Mouse (Mus musculus) right cerebral cortex, postnatal 36 days (tissue): Measurements from ENCODE around the gene Myh7.
"Not testable (repeated sequence)": the region's sequence is repeated elsewhere in the genome, so short reads cannot be mapped to it uniquely, and the experiment has no call there.

Source experiments
- DNase-seq, 2 experiments: peaks; one replicate each; pipeline ENCODE4 v3.0.0; 2022; ENCODE audit warnings: low spot score in 2 of 2, mixed read lengths in 1 of 2

Myh7 gene

DNA sequence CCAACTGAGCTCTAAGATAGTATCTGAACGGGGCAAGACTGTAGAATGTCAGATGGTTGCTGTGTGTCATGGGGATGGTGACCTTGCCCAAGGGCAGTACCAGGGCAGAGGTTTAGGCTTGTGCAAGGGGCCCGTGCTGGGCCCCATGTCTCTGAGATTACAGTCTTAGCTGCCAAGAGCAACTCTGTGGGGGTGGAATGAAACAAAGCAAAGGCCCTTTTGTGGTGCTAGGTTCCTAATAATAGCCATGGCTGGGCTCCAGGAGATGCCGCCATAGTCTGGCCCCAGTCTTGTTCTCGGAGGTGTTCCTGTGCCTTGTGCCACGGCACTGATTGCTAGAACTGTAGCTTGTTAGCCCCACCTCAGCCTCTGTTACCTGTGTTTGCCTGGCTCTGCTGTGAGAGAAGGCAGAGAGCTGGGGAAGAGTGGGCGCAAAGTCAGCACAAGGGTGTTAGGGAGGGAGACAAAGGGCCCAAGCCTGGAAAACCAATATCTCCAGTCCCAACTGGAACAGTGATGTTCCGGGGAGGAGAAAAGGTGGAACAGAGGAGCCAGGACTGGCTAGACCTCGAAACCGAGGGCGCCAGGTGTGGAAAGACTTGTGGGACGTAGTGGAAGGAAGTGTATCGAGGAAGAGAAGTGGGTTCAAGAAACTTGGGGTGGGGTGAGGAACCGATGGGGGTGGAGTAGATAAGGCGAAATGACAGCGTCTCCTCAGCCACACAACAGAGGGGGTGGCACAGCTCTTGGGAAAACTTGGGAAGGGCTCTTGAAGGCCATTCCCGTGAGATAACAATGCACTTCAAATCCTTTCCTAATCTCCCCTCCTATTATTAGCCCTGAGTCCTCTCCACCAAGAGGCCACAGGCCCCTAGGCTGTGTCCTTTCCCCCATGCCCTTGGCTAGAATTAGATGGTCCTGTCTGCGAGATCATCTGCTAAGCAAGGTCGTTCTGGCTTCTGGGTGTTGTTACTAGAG lies 9.7 kb upstream of the Myh7 start:
- DNase-seq = no peak

DNA sequence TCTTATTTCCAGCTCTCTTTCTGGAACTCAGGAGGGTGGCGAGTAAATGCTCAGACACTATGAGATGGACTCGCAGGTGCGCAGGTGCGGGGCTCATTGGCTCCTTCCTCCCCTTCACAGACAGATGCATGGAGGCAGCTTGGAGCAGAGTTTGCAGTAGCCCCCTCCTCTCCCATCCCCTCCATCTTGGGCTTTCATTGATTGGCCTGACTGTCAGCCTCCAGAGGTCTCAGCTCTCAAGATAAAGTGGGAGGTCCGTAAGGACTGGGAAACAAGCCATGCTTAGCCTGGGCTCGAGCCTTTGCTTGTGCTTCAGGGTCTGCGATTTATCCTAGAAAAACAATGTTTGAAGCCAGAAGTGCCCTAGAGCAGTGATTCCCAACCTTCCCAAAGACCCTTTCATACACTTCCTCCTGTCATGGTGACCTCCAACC lies 8.3 kb upstream of the Myh7 start:
- DNase-seq = no peak

DNA sequence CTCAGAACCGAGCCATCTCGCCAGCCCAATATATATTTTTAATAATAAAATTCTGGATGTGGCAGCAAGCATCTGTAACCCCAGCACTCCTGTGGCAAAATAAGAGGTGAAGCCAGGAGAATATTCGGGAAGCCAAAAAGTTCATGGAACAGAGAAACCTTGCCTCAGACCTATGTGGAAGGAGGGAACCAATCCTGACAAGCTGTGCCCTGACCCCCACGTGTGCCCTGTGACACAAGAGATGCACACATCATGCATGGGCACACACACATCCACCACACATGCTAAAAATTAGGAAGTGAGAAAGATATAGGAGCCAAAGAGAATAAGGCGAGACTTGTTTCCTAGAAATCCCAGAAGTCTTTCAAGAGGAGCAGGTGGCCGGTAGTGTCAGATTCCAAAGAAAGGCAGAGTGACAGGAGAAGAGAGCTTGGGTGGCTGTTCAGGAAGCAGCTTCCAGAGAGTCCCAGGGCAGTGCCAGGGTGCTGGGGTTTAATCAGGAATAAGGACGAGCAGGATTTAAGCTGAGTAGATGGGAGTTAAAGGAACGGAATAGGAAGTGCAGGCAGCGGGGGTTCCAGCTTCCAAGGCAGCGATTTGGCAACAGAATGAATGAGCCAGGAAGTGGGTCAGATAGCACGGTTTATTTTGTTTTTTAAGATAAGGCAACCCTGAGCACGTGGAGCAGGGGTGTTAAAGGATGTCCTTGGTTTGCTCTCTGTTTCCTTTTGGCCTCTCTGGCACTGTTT lies 7.7 kb upstream of the Myh7 start:
- no peak for DNase-seq

DNA sequence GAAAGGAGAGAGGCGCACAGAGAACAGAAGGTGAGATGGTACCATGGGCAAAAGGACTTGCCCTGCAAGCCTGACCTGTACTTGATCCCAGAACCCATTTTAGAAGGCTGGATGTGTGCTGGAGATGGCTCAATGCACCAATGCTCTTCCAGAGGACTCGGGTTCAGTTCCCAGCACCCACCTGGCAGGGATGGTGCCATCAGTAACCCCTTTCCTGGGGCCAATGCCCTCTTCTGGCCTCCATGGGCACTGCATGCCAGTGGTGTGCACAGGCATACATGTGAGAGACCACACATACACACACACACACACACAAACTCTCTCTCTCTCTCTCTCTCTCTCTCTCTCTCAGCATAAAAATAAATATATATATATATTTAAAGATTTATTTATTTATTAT lies 7.0 kb upstream of the Myh7 start:
- no peak for DNase-seq

DNA sequence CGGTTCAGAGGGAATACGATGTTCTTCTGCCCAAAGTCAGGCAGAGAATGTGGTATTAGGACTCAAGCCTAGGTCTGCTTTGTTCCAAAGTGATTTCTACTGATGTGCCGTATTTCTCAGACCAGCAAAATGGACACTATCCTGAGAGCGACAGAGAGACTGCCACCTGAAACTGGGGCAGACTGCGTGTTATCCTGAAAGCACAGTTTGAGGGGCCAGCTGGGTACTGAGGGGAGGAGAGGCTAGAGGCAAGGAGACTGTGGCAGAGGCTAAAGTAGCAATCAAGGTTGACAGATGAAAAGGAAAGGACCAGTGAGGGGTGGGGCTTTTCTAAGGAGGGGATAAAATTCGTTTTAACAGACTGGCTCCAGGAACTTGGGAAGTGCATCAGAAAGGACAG lies 6.4 kb upstream of the Myh7 start:
- no peak for DNase-seq

DNA sequence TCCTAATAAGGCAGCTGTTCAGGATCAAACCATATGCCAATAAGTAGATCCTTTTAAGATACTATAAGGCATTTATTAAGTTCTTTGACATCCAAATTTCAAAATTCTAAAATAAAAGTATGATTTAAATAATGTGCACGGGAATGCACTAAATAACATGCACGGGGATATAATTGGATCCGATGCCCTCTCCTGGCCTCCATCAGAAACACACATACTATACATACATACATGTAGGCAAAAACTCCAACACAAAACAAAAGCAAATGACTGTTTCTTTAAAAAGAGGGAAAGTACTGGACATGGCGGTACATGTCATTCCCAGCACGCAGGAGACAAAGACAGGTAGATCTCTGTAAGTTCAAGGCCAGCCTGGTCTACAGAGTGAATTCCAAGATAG lies 5.4 kb upstream of the Myh7 start:
- DNase-seq = not testable (repeated sequence)

DNA sequence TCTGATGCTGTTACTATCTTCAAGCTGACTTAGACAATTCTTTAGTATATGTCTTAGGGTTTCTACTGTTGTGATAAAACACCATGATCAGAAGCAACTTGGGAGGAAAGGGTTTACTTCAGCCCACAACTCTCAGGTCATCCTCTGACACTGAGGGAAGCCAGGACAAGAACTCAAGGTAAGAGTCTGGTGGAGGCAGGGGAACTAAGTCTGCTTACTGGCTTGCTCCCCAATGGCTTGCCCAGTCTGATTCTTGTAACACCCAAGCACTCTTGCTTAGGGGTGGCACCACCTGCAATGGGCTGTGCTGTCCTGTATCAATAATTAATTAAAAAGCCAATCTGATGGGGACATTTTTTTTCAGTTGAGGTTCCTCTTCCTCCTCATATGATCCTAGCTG lies 4.3 kb upstream of the Myh7 start:
- no peak for DNase-seq

DNA sequence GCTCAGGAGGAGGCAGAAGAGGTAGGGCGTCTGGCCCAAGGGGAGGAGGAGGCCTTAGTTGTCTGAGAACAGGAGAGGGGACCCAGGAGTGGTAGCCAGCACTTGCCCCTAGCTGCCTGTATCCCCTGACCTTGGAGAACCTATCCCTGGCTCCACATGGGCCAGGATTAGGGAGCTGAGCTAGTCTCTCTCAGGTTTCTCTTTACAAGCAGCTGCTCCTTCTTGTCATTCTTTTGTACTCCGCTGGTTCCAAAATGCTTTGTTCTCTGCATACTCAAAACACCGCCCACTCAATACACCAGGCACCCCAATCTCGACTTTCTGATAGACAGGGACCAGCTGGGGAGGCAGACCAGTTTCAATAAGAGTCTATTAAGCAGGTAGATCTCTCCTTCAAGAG lies 2.9 kb upstream of the Myh7 start:
- no peak for DNase-seq

DNA sequence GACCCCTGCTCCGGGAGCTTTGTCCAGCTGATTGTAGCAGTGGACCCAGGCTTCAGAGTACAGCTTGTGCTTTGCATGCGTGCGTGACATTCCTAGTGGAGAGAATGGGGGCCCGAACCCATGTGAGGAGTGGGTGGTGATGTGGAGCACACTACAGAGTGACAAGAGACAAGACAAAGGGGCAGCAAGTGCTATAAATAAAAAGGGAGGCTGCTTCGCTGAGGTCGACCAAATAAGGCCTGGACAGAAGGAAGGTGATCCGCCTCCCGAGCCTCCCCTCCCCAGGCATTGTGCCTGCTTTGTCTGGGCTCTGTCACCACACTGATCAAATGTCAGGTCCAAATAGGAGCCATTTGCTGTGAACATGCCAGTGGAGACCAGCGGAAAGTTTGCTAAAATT lies 2.4 kb upstream of the Myh7 start:
- no peak for DNase-seq

DNA sequence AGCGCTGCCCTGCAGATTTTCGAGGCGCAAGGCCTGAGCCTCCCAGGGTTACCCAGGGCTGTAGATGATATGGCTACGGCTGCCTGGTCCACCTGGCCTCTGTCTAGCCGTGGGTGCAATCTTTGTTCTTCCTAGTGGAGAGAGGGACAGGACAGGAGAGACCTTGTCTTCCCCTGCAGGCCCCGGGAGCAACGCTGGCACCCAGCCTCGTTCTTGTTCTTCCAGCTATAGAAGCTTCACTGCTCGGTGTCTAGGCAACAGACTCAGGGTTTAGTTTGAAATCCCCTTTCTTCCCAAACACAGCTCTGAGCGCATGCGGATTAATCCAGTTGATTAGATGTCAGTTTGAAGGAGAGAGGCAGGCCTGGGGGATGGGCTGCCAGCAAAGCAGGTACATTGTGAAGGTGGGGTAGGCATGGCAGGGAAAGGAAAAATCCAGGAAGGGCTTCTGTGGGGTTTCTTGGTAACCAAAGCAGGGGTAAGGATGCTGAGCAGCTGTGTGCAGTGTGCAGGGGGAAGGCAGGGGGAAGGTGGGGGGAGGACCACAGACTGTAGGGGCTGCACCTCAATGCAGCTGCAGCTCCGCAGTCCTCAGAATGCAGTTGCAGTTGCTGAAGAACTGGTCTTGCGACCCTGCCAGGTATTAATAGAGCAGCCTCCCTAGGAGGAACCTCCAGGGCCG lies 1.2 kb upstream of the Myh7 start:
- peak; percentile 15 to 26 for DNase-seq

DNA sequence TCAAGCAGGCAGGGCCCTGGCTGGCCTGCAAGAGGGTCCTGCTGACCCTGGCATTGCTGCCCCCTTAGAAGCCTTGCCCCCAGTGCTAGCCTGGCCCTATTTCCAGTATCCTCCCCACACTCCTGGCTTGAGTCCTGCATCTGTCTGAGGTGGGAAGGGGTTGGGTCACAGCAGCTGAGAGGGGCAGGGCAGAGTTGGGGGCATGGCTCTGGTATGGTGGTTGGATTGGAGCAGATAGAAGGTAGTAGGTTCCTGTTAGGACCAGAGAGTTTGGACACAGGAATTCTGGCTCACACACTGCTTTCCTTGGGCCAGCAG lies 402 bp upstream of the Myh7 start:
- DNase-seq = no peak

DNA sequence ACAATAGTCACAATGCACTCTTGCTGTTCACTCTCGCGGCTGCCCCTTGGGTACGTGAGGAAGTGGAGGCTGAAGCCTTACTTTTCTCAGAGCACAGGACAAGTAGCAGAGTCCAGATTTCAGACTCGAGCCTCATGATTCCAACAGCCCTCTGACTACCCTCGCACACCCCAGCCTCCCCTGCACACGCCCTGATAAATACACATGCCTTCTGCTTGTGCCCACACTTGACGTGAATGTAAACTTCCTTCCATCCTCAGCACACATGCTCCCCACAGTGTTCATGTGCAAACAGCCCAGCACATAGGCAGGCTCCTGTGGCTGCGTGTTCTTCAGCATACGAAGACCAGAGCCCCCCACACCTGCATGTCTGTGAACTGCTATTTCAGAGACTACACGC lies 790 bp downstream of the Myh7 start:
- DNase-seq = no peak

DNA sequence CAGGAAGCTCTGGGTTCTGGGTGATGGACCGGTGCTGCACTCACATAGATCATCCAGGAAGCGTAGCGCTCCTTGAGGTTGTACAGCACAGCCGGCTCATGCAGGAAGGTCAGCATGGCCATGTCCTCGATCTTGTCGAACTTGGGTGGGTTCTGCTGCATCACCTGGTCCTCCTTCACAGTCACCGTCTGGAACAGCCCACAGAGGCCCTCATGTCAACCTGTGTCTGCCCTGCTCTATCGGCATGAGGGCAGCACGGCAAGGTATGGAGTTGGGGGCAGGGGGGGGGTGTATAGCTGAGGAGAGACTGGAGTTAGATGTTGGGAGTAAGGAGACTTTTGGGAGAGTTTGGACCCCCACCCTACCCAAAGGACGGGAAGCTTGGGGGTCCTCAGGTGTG lies 2.2 kb downstream of the Myh7 start:
- no peak for DNase-seq

DNA sequence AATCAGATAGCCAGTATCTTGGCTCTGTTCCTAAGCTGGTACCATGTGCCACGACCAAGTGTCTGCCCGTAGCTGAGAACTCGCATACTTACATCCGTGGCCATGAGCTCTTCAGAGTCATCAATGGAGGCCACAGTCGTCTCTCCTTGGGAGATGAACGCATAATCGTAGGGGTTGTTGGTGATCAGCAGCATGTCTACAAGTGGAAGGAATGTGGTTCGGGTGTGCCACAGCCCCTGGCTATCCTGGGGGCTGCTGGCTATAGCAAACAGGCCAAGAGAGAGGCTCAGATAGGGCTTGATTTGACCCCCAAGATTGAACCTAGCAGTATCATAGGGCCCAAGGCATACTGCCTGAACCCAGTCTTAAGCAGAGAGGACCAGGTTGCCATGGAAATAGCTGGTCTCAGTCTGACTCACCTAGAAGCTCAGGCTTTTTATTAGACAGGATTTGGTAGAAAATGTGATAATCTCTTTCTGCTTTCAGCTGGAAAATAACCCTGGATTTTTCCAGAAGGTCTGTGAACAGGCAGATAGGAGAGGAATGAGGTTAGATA lies 4.5 kb downstream of the Myh7 start:
- DNase-seq = no peak

DNA sequence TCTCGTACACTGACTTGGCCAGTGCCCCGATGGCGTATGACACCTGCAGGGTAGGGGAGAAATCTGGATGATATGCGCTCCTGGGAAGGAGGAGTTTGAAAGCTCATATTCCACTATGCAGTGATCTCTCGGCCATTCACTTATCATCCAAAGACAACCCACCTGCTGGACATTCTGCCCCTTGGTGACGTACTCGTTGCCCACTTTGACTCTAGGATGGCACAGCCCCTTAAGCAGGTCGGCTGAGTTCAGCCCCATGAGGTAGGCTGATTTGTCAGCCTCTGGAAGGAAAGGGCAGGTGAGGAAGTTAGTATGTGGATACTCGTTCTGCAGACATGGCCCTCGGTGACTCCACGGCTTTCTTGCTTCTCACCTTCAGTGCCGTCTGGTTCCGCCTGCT lies 5.5 kb downstream of the Myh7 start:
- no peak for DNase-seq

DNA sequence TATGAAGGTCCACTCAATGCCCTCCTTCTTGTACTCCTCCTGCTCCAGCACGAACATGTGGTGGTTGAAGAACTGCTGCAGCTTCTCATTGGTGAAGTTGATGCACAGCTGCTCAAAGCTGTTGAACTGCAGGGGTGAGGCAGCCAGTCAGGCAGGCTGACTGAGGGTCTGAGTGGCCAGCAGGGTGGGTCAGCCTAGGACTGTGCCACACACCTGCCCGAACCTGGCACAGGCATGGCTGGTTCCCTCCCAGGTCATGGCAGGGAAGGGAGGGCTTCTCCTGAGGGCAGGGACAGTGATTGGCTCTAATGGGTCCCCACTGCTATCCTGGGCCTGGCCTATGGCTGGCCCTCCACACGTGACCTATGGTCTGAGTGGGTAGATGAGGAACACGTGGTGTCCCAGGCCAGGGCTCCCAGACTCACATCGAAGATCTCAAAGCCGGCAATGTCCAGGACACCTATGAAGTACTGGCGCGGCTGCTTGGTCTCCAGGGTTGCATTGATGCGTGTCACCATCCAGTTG lies 6.0 kb downstream of the Myh7 start:
- not testable (repeated sequence) for DNase-seq

DNA sequence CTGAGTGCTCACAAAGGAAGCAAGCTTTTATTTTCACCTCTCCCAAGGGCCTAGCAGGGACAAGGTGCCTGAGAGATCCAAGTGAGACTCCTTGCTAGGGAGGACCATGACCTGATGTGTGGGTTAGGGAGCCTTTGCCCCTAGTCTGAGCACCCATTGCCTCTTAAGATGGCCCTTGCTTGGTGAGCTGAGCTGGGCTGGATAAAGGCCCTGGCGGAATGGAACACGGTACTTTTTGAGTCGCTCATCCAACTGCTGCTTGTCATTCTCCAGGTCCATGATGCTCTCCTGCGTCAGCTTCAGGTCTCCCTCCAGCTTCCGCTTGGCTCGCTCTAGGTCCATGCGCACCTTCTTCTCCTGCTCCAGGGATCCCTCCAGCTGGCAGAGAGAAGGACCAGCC lies 12.5 kb downstream of the Myh7 start:
- no peak for DNase-seq

DNA sequence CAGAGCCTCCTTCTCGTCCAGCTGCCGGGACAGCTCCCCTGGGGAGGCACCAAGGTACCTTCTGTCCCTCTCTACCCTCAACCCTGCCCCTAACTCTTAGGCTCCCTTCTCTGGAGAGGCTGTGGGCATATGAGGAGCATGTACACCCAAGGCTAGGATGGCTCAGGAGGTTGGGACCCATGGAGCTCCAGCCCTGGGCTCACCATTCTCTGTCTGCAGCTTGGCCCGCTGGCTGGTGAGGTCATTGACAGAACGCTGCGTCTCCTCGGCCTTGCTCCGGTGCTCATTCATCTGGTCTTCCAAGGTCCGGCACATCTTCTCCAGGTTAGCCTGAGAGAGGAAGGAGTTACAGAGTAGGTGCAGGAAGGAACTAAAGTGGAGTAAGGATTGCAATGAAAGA lies 15.8 kb downstream of the Myh7 start:
- no peak for DNase-seq

DNA sequence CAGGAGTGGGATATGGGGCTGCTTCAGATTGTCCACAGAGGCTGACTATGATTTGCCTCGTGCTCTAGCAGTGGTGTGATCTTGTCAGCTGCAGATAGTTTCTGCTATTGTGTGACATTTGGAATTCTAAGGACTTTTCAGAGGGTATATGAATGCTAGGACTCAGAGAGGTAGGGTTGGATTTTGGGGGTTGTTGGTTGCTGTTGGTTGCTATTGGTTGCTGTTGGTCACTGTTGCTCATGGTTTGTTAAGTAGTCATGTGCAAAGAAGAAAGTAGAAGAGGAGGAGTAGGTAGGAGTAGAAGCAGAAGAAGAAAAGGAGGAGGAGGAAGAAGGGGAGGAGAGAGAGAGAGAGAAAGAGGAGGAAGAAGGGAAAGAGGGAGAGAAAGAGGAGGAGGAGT lies 17.8 kb downstream of the Myh7 start, which contains the start of gene Gm17428:
Gene Gm17428 (plus strand): TSS at position 301 of the 400 bp plus-strand sequence.
- no peak for DNase-seq

DNA sequence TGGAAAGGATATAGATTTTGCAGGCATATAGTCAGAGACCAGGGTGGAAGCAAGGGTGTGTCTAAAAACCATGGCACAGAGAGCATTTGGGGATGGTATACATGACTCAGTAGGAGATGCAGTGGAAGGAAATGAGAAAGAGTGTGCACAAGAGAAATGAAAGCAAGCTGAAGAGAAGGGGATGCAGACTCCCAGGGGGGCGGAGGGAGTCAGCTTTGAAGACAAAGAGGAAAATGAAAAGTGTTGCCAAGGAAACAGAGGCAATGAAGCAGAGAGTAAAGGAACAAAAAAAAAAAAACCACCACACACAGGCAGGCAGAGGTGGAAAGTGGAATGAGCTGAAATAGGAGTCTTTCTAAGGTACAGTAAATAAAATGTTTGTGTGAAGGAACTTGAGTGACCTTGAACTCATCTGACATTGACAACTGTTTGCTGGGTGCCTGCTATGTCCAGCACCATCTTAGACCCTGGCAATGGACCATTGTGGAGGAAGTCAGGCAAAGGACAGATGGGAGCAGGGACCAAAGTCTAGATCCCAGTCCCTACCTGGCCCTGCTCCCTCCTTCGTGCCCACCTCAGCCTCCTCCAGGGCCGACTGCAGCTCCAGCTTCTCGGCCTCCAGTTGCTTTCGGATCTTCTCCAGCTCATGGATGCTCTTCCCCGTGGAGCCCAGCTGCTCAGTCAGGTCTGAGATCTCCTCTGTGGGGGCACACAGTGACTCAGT lies 20.2 kb downstream of the Myh7 start:
- DNase-seq = peak; percentile 22 to 25

DNA sequence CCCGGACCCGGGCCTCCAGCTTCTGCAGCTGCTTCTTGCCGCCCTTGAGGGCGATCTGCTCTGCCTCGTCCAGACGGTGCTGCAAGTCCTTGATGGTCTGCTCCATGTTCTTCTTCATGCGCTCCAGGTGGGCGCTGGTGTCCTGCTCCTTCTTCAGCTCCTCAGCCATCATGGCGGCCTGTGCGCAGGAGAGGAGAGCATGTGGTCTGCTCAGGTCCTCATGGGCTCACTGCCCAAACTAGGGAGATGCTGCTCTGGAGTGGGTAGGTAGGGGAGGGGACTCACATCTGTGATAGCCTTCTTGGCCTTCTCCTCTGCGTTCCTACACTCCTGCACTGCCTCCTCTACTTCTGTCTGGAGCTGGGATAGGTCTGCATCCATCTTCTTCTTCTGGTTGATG lies 21.6 kb downstream of the Myh7 start:
- not testable (repeated sequence) for DNase-seq
